Mouse (Mus musculus) c-Kit-positive CD71-positive TER-119-negative erythroid progenitor cells, embryonic 14.5 days (primary cell): ENCODE measurements at regions not wholly inside any gene's neighbourhood (a gene's known extent, or its start where the extent isn't known, plus 50 kb on each side); places are given as distances from the start of the nearest gene placed in this dataset.

ENCODE experiments used
- DNase-seq: peaks from one replicate; pipeline ENCODE4 v3.0.0-alpha.2; 2013; ENCODE audit warnings: low read depth

DNA sequence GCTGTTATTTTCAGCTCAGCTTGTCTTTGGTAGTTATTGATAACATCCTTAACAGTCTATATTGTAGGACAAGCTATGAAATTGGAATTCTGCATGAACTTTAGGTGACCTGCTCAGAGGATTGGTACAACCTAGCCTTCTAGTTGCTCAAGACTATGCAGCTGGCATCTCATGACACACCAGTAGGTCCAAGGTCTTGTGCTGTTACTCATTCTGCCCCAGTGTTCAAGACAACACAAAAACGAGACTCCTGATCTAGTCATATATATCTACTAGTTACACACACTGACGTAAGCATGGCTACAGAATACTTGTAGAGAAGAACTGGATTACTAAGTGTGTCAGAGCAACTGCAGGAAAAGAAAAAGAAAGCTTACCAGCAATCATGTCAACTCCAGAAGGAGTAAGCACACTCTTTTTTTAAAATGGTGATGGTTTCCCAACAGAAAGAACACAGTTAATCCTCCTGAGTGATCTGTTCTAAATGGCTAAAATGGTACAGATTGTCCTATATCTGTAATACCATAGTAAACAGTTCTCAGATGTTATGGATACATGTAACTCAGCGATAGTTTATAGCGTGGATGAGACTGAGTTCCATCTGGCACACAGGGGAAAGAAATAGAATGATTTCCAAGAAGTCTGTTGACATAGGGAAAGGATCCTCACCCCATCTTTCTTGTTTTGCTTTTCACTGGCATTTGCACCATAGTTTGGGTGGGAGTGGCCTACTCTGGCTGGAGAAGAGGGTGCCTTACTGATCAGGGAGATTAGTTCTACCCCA, 85.4 kb upstream of the Gm11146 start:
- DNase-seq, result no peak

GRCm38 (mm10) chr16:77685651-77686190, 83.8 kb upstream of the Gm11146 start:
- DNase-seq, result no peak

- no peak for DNase-seq
Measured at GRCm38 (mm10) chr16:77684521-77684920, 82.6 kb upstream of the Gm11146 start.

DNA sequence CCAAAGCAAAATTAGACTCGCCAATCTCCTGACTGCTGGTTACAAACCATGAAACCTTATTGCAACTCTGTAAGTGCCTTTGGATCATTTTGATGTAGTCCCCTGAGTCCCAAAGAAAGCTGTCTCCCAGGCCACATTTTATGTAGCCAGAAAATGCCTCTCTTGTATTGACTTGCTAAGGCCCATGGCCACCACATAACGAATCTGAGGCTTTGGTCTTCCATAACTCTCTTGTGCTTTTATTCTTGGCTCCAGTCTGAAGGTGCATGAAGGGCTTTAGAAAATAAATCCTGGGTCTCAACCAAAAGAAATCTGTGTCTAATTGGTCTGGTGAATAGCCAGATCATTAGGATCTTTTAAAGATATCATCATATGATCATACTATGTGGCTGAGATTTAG, 77.3 kb upstream of the Gm11146 start:
- no peak for DNase-seq

- no peak for DNase-seq
Measured at GRCm38 (mm10) chr16:77676805-77677204, 74.9 kb upstream of the Gm11146 start.

GRCm38 (mm10) chr16:77675885-77676597, 74.1 kb upstream of the Gm11146 start:
- no peak for DNase-seq

- DNase-seq, result no peak
Measured at GRCm38 (mm10) chr16:77671253-77671652, 69.4 kb upstream of the Gm11146 start.

DNA sequence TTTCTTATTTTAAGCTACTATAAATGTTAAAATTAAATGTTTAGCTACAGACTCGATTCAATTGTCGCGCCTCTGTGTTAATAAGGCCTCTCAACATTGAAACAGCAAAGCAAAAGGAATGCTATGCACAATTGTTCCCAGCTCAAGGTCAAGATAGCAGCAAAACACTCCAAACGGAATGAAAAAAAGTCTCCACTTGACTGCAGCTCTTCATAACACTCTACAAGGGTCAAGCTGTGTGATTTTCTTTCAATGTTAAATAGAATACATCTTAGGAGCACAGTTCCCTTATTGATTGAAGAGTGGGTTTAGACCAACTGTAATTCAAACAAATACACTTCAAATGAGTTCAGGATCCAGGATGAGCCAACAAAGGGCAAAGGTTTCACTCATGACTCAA, 63.9 kb upstream of the Gm11146 start:
- no peak for DNase-seq

GRCm38 (mm10) chr16:77662107-77662518, 60.2 kb upstream of the Gm11146 start:
- no peak for DNase-seq

DNA sequence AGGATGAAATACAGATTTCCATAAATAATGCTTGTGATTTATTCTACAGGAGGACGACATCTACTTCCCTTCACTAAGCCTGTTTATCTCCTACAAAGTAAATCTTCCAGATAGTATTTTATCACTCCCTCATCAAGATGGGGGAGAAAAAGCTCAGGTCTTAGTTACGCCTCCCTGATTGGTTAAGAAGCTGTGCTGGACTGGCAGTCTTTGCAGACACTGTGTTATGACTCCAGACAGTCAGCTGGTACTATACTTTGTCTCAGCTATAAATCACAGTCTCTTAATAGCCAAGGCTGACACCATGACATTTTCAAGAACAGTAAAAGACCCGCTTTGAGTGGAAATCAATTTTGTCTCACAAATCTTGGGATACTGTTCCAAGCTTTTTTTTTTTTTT, 51.4 kb upstream of the Gm11146 start:
- DNase-seq, result no peak
